Mouse (Mus musculus): ENCODE measurements at regions not wholly inside any gene's neighbourhood (a gene's known extent, or its start where the extent isn't known, plus 50 kb on each side); places are given as distances from the start of the nearest gene placed in this dataset.

DNA sequence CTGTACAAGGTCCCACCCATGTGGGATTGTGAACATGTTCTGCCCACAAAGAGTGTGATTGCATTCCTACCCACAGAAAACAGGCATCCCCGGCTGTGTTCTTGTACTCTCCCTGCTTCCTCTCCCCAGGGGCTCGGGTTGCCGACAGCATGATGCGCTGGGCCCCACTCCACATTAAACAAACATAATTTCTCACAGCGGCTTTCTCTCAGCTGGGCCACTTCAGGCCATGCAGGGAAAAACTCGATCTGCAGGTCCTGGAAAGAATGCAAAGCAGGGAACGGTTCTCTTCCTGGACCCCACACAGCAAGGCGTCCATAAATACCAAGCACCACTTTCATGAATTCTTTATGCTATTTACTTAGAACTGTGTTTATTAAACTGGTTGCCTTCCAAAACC lies 152.7 kb upstream of the Fam19a5 start:
- TF ChIP-seq CTCF (IDR thresholded peaks at IDR 0.05; ENCODE audit: control insufficient read depth, insufficient read depth, insufficient replicate concordance, low read depth, low read length) (no peak), POLR2A (IDR thresholded peaks at IDR 0.05; ENCODE audit: control insufficient read depth, low read depth, low read length) (no peak)

Data from testis, adult 2 months (tissue).